Mouse (Mus musculus) embryo, embryonic 10.5 days (tissue): ENCODE measurements around the gene Dcdc2a.
A peak's percentile ranks its signal among the peaks of the same experiment; 100 is the strongest.

Experiments used
- DNase-seq: peaks from one replicate; pipeline ENCODE4 v3.0.0-alpha.2; 2015; ENCODE audit warnings: low spot score

Dcdc2a gene

DNA sequence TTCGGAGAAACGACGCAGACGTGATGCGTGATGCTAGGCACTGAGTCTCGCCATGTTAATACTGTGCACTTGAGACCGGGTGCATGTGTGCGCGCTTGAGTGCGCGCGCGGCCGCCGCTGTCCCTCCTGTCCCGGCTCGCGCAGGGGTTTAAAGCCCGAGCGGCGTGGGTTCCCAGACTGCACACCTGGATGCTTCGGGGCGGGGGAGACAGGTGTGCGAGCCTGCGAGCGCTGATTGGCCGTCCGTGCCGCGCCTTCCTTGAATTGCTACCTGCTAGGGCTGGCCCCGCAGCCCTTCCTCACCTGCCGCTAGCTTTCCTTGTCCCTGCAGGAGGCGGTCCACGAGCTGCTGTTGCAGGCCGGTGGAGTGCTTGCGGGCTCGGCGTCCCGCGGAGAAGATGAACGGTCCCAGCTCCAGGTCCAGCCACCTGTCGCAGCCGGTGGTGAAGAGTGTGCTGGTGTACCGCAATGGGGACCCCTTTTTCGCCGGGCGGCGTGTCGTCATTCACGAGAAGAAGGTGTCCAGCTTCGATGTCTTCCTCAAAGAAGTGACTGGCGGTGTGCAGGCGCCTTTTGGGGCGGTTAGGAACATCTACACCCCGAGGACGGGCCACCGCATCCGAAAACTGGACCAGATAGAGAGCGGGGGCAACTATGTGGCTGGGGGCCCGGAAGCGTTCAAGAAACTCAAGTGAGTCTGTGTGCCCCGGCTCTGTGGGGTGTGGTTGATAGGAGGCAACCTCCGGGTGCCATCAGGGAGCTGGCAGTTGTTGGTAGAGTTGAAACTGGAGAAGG is at the start of gene Dcdc2a:
TSS of gene Dcdc2a (plus strand) at position 132 of the 795 bp plus-strand sequence.
- peak; percentile 50 for DNase-seq

GRCm38 (mm10) chr13:25007115-25007514 is 48.7 kb upstream of the Dcdc2a start:
- no peak for DNase-seq

DNA sequence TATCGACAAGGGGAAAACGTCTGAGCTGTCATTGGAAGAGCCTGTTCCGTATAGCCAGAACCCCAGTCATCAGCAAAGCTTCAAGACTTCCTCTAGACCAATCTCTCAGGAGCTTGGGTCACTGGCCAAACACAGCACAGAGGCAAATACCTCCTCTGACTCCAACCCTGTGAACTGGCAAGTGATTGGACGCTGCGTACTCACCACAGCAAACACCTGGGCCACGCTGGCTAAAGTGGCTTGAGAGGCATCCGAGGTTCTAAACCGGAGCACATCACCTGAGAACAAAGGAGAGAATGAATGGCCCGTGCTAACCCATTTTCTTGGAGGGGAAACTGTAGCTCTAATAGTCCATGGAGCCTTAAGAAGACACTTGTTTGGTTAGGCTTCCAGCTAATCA is 37.5 kb upstream of the Dcdc2a start:
- DNase-seq: no peak

- DNase-seq: peak; percentile 90
Observed at GRCm38 (mm10) chr13:25019793-25020539, 35.8 kb upstream of the Dcdc2a start, which contains the start of gene Mrs2. TSS of gene Mrs2 (minus strand) at chr13:25020379.

DNA sequence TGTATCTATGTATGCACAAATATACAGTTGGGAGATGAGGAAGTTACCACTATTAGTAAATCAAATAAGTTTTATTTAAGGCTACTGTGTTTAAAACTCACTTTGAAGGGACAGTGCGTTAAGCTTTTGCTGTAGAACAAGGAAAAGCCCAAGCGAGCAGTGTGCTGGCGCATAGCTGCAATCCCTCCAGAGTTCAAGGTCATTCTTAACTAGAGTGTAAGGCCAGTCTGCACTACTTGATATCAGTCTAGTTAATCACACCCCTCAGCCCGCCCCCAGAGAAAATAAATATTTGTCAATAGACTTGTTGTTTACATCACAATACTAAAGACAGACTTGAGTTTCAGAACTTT is 35.3 kb upstream of the Dcdc2a start:
- no peak for DNase-seq

DNA sequence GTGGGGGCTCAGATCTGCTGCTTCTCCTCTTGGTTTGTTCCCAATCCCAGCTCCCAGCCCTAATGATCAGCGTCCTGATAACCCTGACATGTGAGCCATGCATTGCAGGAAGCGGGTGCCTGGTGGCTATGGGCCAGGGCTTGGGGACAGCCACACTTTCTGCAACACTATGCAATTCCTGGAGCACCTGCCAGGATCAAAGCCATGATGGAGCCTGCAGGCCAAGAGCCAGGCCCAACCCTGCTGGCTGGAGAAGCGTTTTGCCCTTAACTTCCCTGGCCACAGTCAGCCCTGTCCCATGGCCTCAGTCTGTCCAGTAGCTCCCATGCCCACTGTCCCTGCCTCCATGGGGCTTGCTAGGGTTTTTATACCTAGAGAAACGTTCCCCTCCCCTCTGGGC is 33.4 kb upstream of the Dcdc2a start:
- DNase-seq: no peak

DNA sequence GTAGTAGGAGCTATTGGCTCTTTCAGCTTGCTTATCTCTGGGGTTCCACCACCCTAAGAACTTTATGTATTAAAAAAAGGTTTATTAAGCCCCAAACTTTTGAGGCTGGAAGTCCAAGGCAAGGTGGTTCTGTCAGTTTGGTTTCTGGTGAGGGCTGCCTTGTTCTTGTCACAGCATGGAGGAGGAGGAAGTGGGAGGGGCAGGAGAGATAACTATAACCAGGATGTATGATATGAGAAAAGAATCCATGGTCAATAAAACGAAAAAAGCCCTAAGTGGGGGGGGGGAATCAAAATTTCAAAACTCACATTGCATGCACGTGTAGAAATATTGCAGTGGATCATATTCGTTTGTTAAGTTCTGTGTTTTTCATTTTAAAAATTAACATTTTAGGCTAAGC is 32.7 kb upstream of the Dcdc2a start:
- no peak for DNase-seq

DNA sequence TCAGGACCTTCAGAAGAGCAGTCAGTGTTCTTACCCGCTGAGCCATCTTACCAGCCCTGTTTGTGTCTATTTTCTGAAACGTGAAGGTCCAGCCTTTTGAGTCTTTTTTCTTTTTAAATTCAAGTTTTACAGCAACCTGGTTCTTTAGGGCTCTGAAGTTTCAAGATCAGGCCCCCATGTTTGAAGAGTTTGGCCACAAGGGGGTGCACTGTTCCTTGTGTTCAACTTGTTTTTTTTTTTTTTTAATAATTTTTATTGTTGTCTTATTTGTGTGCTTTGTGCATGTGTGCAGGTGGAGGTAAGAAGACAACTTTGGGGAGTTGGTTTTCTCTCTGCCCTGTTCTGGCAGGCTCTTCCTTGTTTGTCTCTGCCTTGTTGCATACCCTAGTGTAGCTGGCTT is 31.1 kb upstream of the Dcdc2a start:
- DNase-seq: peak; percentile 71

DNA sequence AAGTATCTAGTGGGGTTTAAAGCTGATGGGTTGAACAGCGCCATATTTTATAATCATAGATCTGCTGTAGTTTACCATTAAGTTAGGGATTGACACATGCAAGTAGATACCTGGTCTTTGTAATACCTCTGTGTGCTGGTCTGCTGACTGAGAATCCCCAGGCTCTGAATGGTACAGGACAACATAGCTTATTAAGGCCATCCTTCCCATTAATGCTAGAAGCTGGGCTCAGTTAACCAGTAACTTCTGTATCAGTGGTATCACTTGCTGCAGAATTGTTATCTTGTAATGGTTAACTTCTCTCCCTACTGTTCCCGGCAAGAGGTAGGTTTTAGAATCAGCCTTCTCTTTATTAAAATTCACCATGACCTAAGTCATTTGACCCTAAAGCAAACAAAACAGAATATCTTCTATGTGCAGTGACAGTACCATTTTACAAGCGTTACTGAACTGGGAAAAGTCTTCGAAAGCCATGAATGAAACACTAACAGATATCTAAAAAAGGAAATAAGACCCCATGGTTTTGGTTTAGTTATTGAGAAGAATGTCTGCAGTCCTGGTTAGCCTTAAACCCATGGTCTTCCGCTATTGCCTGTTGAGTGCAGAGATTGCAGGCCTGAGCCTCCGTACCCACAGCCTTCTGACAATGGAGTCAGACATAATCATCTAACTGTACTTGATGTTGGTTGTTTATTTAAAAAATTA is 29.2 kb upstream of the Dcdc2a start:
- DNase-seq: no peak

DNA sequence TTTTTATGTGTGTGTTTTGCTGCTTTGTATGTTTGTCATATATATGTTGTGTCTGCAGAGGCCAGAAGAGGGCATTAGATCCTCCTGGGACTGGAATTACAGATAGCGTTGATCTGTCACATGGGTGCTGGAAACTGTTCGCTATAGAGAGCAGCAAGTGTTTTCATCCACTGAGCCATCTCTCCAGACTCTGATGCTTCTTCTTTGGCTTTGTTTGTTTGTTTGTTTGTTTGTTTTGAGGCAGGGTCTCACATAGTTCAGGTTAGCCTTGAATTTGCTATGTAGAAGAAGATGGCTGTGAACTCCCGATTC is 28.7 kb upstream of the Dcdc2a start:
- no peak for DNase-seq

- DNase-seq: no peak
Observed at GRCm38 (mm10) chr13:25039488-25039887, 16.3 kb upstream of the Dcdc2a start.

DNA sequence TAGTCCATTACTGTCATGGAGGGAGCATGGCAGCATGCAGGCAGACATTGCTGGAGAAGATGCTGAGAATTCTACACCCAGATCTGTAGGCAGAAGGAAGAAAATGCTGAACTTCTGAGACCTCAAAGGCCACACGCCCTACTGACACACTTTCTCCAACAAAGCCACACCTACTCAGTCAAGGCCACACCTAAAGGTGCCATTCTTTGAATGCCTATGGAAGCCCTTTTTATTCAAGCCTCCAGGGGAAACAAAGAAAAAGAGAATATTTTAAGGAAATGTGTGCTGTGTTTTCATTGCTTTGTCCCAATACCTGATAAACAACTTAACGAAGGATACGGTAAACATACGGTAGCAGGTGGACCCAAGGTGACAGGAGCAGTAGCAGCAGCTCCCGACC is 3.1 kb upstream of the Dcdc2a start:
- no peak for DNase-seq

DNA sequence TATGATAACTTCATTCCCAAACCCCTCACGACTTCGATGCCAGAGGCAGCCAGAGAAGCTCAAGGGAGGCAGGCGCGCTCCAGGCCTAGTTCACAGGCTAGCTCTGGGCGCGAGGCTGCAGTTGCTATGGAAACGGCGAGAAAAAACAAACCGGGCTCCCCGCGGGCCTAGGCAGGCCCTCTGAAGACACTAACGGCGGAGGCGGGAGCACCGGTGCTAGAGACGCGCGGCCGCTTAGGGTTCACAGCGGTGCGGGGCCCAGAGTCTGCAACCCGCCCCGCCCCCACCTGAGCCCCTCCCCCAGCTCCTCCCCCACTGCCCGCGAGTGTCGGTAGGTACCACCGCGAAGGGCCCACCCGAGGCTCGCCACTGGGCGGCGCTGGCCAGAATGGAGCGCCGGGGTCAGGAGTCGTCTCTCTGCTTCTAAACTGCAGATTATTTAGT is 671 bp upstream of the Dcdc2a start:
- peak; percentile 87 for DNase-seq

DNA sequence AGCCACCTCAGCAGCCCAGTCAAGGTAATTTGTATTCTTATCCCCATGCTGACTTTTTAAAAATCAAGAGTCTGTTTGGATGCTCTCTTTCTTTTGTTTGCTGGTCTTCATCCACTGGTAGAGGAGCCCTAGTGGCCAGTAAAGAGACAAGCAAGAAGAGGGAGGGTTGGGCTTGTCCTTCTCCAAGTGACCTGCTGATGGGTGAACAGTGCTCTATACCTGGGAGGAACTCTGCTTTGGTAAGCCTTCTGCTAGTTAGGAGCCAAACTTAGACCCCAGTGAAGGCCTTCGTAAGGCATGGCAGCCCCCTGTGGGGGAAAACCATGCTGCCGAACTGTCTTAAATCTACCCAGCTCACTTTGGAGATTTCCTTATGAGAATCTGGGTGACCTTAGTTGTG is 10.9 kb downstream of the Dcdc2a start:
- no peak for DNase-seq

DNA sequence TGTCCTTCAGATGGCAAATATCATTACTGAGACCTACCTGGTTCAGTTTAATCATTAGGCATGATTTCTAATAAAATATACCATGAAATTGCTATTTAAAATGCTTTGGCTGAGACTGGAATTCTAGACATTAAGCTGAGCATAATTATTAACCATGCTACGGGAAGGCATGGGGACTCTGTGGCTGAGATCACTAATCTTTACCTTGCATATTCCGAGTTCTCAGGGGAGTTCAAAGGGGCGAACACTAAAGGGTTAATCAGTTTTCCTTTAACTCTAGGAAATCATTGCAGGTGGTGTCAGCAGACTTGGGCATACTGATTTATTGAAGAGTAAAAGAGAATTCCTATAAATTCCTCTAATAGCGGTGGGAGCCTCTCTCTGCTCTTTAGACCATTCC is 11.4 kb downstream of the Dcdc2a start:
- no peak for DNase-seq

GRCm38 (mm10) chr13:25069765-25070164 is 14.0 kb downstream of the Dcdc2a start:
- DNase-seq: no peak

DNA sequence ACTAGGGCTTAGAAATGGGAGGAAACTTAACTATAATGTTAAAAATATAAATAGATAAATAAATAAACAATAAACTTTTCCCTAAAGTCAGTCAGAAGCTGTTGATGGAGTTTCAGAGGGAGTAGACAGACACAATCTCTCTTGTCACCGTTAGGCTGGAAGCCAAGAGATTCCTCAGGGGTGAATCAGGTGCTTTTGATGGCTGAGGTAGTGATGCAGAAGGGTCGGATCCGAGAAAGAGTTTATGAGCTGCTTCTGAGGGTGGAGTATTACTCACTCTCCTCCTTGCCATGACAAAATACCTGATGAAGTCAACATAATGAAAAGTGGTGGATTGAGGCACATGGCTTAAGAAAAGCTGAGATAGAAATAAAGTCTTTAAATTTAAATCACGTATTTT is 15.0 kb downstream of the Dcdc2a start:
- no peak for DNase-seq

DNA sequence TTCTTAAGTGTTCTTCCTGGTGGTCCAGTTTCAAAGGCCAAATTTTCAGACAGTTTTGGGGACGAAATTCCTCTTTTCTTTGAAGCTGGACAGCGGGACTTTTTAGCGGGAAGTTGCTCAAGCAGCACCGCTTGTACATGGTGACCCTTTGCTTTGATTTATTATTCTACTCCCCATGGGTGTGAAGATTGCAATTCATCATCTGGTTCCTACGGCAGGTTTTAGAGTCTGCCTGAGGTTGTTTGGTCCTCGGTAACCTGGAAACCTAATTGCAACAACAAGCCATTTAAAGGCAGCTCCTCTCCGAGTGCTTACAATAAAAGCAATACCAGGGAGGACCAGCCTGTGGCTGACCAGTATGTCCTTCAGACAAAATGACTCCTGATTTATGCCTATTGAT is 21.5 kb downstream of the Dcdc2a start:
- DNase-seq: peak; percentile 80

DNA sequence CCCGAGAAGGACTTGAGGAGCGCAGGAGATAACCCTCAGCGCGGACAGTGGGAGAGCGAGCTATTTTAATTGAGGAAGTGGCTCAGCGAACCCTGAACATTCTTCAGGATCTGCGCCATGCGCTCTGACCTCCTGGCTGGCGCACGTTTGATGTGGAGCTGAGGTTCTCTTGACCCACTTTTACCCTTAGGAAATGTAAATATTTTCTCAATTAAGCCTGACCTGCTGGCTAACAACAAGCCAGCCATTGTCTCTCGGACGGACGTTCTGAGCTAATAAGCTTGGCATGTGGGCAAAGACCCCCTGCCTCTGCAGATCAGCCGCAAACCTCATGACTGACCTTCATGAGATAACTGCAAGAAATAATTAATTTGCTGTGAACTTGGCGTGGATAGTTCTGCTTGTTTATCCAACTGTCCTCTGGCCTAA is 27.4 kb downstream of the Dcdc2a start:
- peak; percentile 71 for DNase-seq

DNA sequence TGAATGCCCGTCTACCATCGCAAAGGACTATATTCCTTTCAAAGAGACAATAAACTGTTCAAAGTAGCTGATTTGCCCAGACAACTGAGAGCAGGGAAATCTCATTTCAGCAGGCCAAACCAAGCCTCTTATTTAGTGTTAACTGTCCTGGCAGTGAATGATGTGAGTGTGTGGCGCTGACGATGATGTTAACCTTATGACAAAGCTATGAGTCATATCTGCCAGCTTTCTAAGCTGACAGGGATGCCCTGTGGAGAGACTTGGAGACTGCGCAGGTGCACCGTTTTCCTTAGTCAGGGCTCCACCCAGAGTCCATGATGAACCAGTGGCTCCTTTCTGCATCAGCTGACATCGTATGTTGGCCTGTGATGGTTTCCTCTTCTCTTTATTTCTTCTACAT is 29.3 kb downstream of the Dcdc2a start:
- DNase-seq: no peak

- DNase-seq: no peak
Observed at GRCm38 (mm10) chr13:25091347-25091746, 35.5 kb downstream of the Dcdc2a start.

DNA sequence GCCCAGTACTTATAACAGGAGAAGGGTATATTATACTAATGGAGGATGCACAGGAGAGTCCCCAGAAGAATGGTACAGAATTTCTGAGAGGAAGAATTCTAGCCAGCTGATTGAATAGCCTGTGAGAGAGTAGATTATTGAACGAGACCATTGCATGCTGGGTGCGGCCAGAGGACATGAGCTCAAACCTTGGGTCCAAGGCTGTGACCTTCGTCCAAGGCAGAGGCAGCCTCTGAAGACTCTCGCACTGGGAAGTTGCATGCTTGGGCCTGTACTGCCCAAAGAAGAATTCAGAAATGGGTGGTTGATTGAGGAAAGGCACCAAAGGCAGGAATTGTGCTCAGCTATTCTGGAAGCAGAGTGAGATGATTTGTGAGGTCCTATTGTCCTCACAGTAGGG is 38.0 kb downstream of the Dcdc2a start:
- no peak for DNase-seq

- no peak for DNase-seq
Observed at GRCm38 (mm10) chr13:25094381-25094780, 38.6 kb downstream of the Dcdc2a start.
